Mouse (Mus musculus) kidney, postnatal 0 days (tissue): ENCODE results near the gene Pcbp3. TPM values are rescaled to one million over a fixed set of nuclear protein-coding genes. Genes with fewer than 3 reads are reported as not detected.
A peak's percentile ranks its signal among the peaks of the same experiment; 100 is the strongest.

Experiments
- ATAC-seq: fragments of 200-750 bp; cut with Nextera tagmentation; replicated peaks from 2 replicates; pipeline ENCODE4 v1.8.0; 2017; ENCODE audit warnings: low read depth, moderate number of reproducible peaks, moderate TSS enrichment, moderate library complexity; ENCODE audit not compliant: low FRiP score
- DNase-seq: peaks from one replicate; pipeline ENCODE4 v3.0.0-alpha.2; 2016; ENCODE audit warnings: low spot score
- H3K27ac ChIP-seq: fragments of 300-500 bp; sonication (generic); 2 replicates; pipeline ENCODE4 v1.5.1; 2014; ENCODE audit warnings: mild to moderate bottlenecking
- H3K27me3 ChIP-seq: fragments of 300-500 bp; sonication (generic); 2 replicates; pipeline ENCODE4 v1.6.1; 2014; ENCODE audit warnings: low read length, mixed read lengths; ENCODE audit not compliant: insufficient read depth
- H3K36me3 ChIP-seq: fragments of 300-500 bp; sonication (generic); 2 replicates; pipeline ENCODE4 v1.6.1; 2014; ENCODE audit warnings: low read length, mixed read lengths; ENCODE audit not compliant: insufficient read depth
- H3K4me1 ChIP-seq: fragments of 300-500 bp; sonication (generic); replicated peaks from 2 replicates; pipeline ENCODE4 v1.6.1; 2014; ENCODE audit warnings: antibody characterized with exemption, low read length, mixed read lengths; ENCODE audit not compliant: insufficient read depth
- H3K4me2 ChIP-seq: fragments of 300-500 bp; sonication (generic); 2 replicates; pipeline ENCODE4 v1.6.1; 2014; ENCODE audit warnings: mild to moderate bottlenecking, low read length, moderate library complexity, mixed read lengths
- H3K4me3 ChIP-seq: fragments of 300-500 bp; sonication (generic); replicated peaks from 2 replicates; pipeline ENCODE4 v1.5.1; 2014; ENCODE audit warnings: low read depth, low read length
- H3K9ac ChIP-seq: fragments of 300-500 bp; sonication (generic); 2 replicates; pipeline ENCODE4 v1.6.1; 2014; ENCODE audit warnings: low read depth, low read length
- H3K9me3 ChIP-seq: fragments of 300-500 bp; sonication (generic); replicated peaks from 2 replicates; pipeline ENCODE4 v1.6.1; 2016; ENCODE audit warnings: low read length, inconsistent platforms, mixed read lengths
- CTCF ChIP-seq: IDR thresholded peaks from 2 replicates; pipeline ENCODE4 v1.5.1; 2016; ENCODE audit warnings: antibody characterized with exemption, low read depth, mild to moderate bottlenecking, moderate library complexity
- WGBS: fragments of 180-500 bp; shearing (Covaris S2); extraction: QIAGEN DNeasy Blood & Tissue Kit; methylation state at CpG from one replicate; pipeline ENCODE4 v1.1.7; 2014; 5-methylcytosine and 5-hydroxymethylcytosine counted together
- polyA plus RNA-seq: library from polyadenylated mRNA; unstranded; fragments of >200 nt; fragmentation: Nextera tagmentation; extraction: Ambion mirVana; gene quantifications from 2 replicates; pipeline ENCODE4 v1.2.1, GENCODE M21; 2015

Gene Pcbp3
- polyA plus RNA-seq, 1 experiment from 2014 or later: 32.3 TPM

- Histone ChIP-seq H3K36me3 (no peaks in the 10 kb centered on the region), H3K4me3 (no peak overlapping the region), H3K4me2 (no peak overlapping the region), H3K9me3 (no peaks in the 10 kb centered on the region), H3K27ac (no peak overlapping the region), H3K4me1 (no peaks in the 10 kb centered on the region), H3K27me3 (no peaks in the 10 kb centered on the region), H3K9ac (no peak overlapping the region)
- WGBS: 74% methylated on average over 10 of the region's 10 CpGs
- TF ChIP-seq CTCF: no peak
- ATAC-seq (no peak), DNase-seq (no peak)
Measured at GRCm38 (mm10) chr10:76808446-76809400, 153.0 kb downstream of the Pcbp3 start.

GRCm38 (mm10) chr10:76802500-76802885 is 159.2 kb downstream of the Pcbp3 start:
- Histone ChIP-seq H3K9ac (no peak overlapping the region), H3K27me3 (no peaks in the 10 kb centered on the region), H3K4me1 (no peaks in the 10 kb centered on the region), H3K9me3 (no peaks in the 10 kb centered on the region), H3K4me2 (no peak overlapping the region), H3K27ac (no peak overlapping the region), H3K4me3 (no peak overlapping the region), H3K36me3 (no peaks in the 10 kb centered on the region)
- WGBS: 79% methylated on average over 4 of the region's 4 CpGs
- ATAC-seq (no peak), DNase-seq (no peak)
- no peak for TF ChIP-seq CTCF

GRCm38 (mm10) chr10:76801841-76802499 is 159.7 kb downstream of the Pcbp3 start:
- no peak overlapping the region for H3K4me3 ChIP-seq
- WGBS: 78% methylated on average over 6 of the region's 6 CpGs
- H3K27ac ChIP-seq: no peak overlapping the region
- no peaks in the 10 kb centered on the region for H3K9me3 ChIP-seq
- no peak overlapping the region for H3K9ac ChIP-seq
- H3K4me1 ChIP-seq: no peaks in the 10 kb centered on the region
- H3K4me2 ChIP-seq: no peak overlapping the region
- H3K27me3 ChIP-seq: no peaks in the 10 kb centered on the region
- no peak for DNase-seq
- TF ChIP-seq CTCF: no peak
- H3K36me3 ChIP-seq: no peaks in the 10 kb centered on the region
- no peak for ATAC-seq

- no peak overlapping the region for H3K27ac ChIP-seq
- H3K4me3 ChIP-seq: no peak overlapping the region
- no peak overlapping the region for H3K9ac ChIP-seq
- TF ChIP-seq CTCF: no peak
- no peaks in the 10 kb centered on the region for H3K4me1 ChIP-seq
- 79% methylated on average over 5 of the region's 5 CpGs for WGBS
- no peaks in the 10 kb centered on the region for H3K9me3 ChIP-seq
- DNase-seq (no peak), ATAC-seq (no peak)
- H3K4me2 ChIP-seq: no peak overlapping the region
- no peaks in the 10 kb centered on the region for H3K36me3 ChIP-seq
- H3K27me3 ChIP-seq: no peaks in the 10 kb centered on the region
Measured at GRCm38 (mm10) chr10:76801237-76801641, 160.4 kb downstream of the Pcbp3 start.

GRCm38 (mm10) chr10:76798751-76799585 is 162.7 kb downstream of the Pcbp3 start:
- Histone ChIP-seq H3K4me1 (no peaks in the 10 kb centered on the region), H3K36me3 (no peaks in the 10 kb centered on the region), H3K9me3 (no peaks in the 10 kb centered on the region), H3K4me3 (no peak overlapping the region), H3K27ac (no peak overlapping the region), H3K4me2 (no peak overlapping the region), H3K27me3 (no peaks in the 10 kb centered on the region), H3K9ac (no peak overlapping the region)
- 59% methylated on average over 17 of the region's 17 CpGs for WGBS
- no peak for TF ChIP-seq CTCF
- DNase-seq: no peak
- ATAC-seq: 0 out of 2 replicates have a peak, but pooled peaks have one; percentile 27

- no peak for ATAC-seq
- Histone ChIP-seq H3K36me3 (peaks cover 3% of the 10 kb centered on the region; the same call in 1 of the 2 replicates), H3K4me2 (no peak overlapping the region), H3K4me3 (no peak overlapping the region), H3K27me3 (no peaks in the 10 kb centered on the region), H3K9ac (no peak overlapping the region), H3K4me1 (no peaks in the 10 kb centered on the region), H3K9me3 (no peaks in the 10 kb centered on the region), H3K27ac (no peak overlapping the region)
- no peak for DNase-seq
- no peak for TF ChIP-seq CTCF
- WGBS: 100% methylated on average over 3 of the region's 3 CpGs
Measured at GRCm38 (mm10) chr10:76794102-76794501, 167.6 kb downstream of the Pcbp3 start.
